Mouse (Mus musculus) myocyte (in vitro differentiated cells): ENCODE measurements around the gene Prex1.

Source experiments
- E2F4 ChIP-seq: IDR thresholded peaks from one replicate; pipeline ENCODE4 v1.6.1; 2011; ENCODE audit warnings: mild to moderate bottlenecking, control low read depth, moderate library complexity; ENCODE audit not compliant: insufficient read depth
- MAX ChIP-seq: IDR thresholded peaks from one replicate; pipeline ENCODE4 v1.6.1; 2011; ENCODE audit warnings: low read depth, mild to moderate bottlenecking, control low read depth
- MYOD1 ChIP-seq, 3 experiments: IDR thresholded peaks; one replicate each; pipeline ENCODE4 v1.6.1; 2011; ENCODE audit warnings: control low read depth in 2 of 3, low read depth in 2 of 3, mild to moderate bottlenecking in 2 of 3, moderate library complexity in 1 of 3; ENCODE audit not compliant: insufficient read length in 2 of 3, control insufficient read depth in 1 of 3
- MYOG ChIP-seq, 3 experiments: IDR thresholded peaks; one replicate each; pipeline ENCODE4 v1.6.1; 2011; ENCODE audit warnings: control low read depth in 2 of 3, low read depth in 2 of 3, mild to moderate bottlenecking in 2 of 3; ENCODE audit not compliant: insufficient read length in 2 of 3, control insufficient read depth in 1 of 3, insufficient read depth in 1 of 3
- POLR2A ChIP-seq: IDR thresholded peaks from one replicate; pipeline ENCODE4 v1.6.1; 2011; ENCODE audit warnings: low read depth, mild to moderate bottlenecking, control low read depth, moderate library complexity; ENCODE audit not compliant: insufficient read length
- POLR2AphosphoS2 ChIP-seq: IDR thresholded peaks from one replicate; pipeline ENCODE4 v1.6.1; 2011; ENCODE audit warnings: low read depth, control low read depth; ENCODE audit not compliant: insufficient read length
- REST ChIP-seq: IDR thresholded peaks from one replicate; pipeline ENCODE4 v1.6.1; 2011; ENCODE audit warnings: mild to moderate bottlenecking, control low read depth, moderate library complexity; ENCODE audit not compliant: insufficient read depth, insufficient read length
- SRF ChIP-seq: IDR thresholded peaks from one replicate; pipeline ENCODE4 v1.6.1; 2011; ENCODE audit warnings: low read depth; ENCODE audit not compliant: control insufficient read depth, insufficient read length

DNA sequence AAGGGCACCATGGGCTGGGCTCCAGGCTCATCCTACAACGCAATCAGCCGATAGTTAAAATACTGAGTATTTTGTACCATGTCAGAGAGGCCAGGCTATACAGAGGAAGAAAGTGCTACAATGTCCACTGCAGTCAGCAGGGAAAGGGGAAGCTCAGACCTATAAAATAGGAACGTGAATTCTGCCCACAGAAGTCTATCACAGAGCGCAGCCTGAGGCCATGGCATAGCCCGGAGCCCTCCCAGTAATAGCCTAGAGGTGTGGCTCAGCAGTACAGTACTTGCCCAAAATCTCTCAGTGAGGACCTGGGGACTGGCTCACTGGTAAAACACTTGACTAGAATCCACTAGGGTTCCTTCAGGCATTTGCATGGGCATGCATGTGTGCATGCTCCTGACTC is 14.1 kb downstream of the Prex1 start:
- TF ChIP-seq REST (no peak), POLR2A (no peak), SRF (no peak), MAX (no peak), E2F4 (no peak), MYOG (IDR thresholded peaks at IDR 0.05; ENCODE audit: control insufficient read depth in 1 of 3, insufficient read depth in 1 of 3, insufficient read length in 2 of 3, low read depth in 2 of 3) (no peak), MYOD1 (IDR thresholded peaks at IDR 0.05; ENCODE audit: control insufficient read depth in 1 of 3, insufficient read length in 2 of 3, low read depth in 2 of 3) (no peak), POLR2AphosphoS2 (no peak)
